Mouse (Mus musculus): ENCODE results near the gene Fndc3a.
A peak's percentile ranks its signal among the peaks of the same experiment; 100 is the strongest.

Fndc3a gene

GRCm38 (mm10) chr14:72709710-72710340 is at the start of gene Fndc3a:
Fndc3a (minus strand) TSS chr14:72710003.
- peak; percentile 82 for DNase-seq (ENCODE audit: low spot score)

- no peak for DNase-seq (ENCODE audit: low spot score)
Measured at GRCm38 (mm10) chr14:72752893-72753292, 43.1 kb upstream of the Fndc3a start.

- DNase-seq (ENCODE audit: low spot score): no peak
Measured at GRCm38 (mm10) chr14:72750426-72751182, 40.8 kb upstream of the Fndc3a start.

GRCm38 (mm10) chr14:72748331-72748730 is 38.5 kb upstream of the Fndc3a start:
- DNase-seq (ENCODE audit: low spot score): no peak

- no peak for DNase-seq (ENCODE audit: low spot score)
Measured at GRCm38 (mm10) chr14:72741667-72742066, 31.9 kb upstream of the Fndc3a start.

GRCm38 (mm10) chr14:72740336-72740735 is 30.5 kb upstream of the Fndc3a start:
- no peak for DNase-seq (ENCODE audit: low spot score)

GRCm38 (mm10) chr14:72739484-72740208 is 29.8 kb upstream of the Fndc3a start:
- no peak for DNase-seq (ENCODE audit: low spot score)

- DNase-seq (ENCODE audit: low spot score): no peak
Measured at GRCm38 (mm10) chr14:72738776-72739175, 29.0 kb upstream of the Fndc3a start.

- no peak for DNase-seq (ENCODE audit: low spot score)
Measured at GRCm38 (mm10) chr14:72738217-72738616, 28.4 kb upstream of the Fndc3a start.

- no peak for DNase-seq (ENCODE audit: low spot score)
Measured at GRCm38 (mm10) chr14:72725865-72726264, 16.1 kb upstream of the Fndc3a start.

- DNase-seq (ENCODE audit: low spot score): no peak
Measured at GRCm38 (mm10) chr14:72722274-72723053, 12.7 kb upstream of the Fndc3a start.

- no peak for DNase-seq (ENCODE audit: low spot score)
Measured at GRCm38 (mm10) chr14:72716175-72716574, 6.4 kb upstream of the Fndc3a start.

- no peak for DNase-seq (ENCODE audit: low spot score)
Measured at GRCm38 (mm10) chr14:72711130-72711529, 1.3 kb upstream of the Fndc3a start.

- DNase-seq (ENCODE audit: low spot score): peak; percentile 30
Measured at GRCm38 (mm10) chr14:72710341-72711027, 681 bp upstream of the Fndc3a start.

GRCm38 (mm10) chr14:72709091-72709709 is 603 bp downstream of the Fndc3a start:
- DNase-seq (ENCODE audit: low spot score): peak; percentile 12

- peak; percentile 17 for DNase-seq (ENCODE audit: low spot score)
Measured at GRCm38 (mm10) chr14:72708581-72708991, 1.2 kb downstream of the Fndc3a start.

- no peak for DNase-seq (ENCODE audit: low spot score)
Measured at GRCm38 (mm10) chr14:72700056-72700455, 9.7 kb downstream of the Fndc3a start.

- DNase-seq (ENCODE audit: low spot score): no peak
Measured at GRCm38 (mm10) chr14:72691406-72691805, 18.4 kb downstream of the Fndc3a start.

- no peak for DNase-seq (ENCODE audit: low spot score)
Measured at GRCm38 (mm10) chr14:72689525-72689924, 20.3 kb downstream of the Fndc3a start.

- no peak for DNase-seq (ENCODE audit: low spot score)
Measured at GRCm38 (mm10) chr14:72684857-72685370, 24.9 kb downstream of the Fndc3a start.

GRCm38 (mm10) chr14:72677247-72677646 is 32.6 kb downstream of the Fndc3a start:
- DNase-seq (ENCODE audit: low spot score): no peak

Data from layer of hippocampus, adult 11-12 months (tissue).